Mouse (Mus musculus): ENCODE measurements around the gene Tgfbrap1.

DNA sequence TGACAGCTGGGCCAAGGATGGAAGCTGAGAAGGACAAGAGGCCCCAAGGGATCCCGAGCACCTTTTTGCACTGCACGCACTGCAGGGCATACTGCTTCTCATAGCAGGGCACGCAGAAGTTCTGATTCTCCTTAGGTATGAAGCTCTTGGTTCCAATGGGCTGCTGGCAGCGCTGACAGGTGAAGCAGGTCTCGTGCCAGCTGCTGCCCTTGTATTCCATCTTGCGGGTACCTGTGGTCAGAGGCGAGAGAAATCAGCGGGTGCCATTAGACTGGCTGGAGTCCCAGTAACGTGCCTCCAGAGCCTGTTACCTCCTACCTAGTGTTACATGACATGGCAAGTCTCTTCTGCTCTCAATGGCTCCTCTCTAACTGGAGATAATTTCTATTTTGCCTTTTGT is 33.2 kb upstream of the Tgfbrap1 start:
- TF ChIP-seq CTCF (IDR thresholded peaks at IDR 0.05; ENCODE audit: low read depth), result no peak
- no peak for TF ChIP-seq EP300 (IDR thresholded peaks at IDR 0.05; ENCODE audit: low read depth)
